Mouse (Mus musculus): ENCODE results near the gene Pam. TPM values are rescaled to one million over a fixed set of nuclear protein-coding genes. Genes with fewer than 3 reads are reported as not detected.

Pam gene
- total and polyA plus RNA-seq, 3 experiments: not detected

DNA sequence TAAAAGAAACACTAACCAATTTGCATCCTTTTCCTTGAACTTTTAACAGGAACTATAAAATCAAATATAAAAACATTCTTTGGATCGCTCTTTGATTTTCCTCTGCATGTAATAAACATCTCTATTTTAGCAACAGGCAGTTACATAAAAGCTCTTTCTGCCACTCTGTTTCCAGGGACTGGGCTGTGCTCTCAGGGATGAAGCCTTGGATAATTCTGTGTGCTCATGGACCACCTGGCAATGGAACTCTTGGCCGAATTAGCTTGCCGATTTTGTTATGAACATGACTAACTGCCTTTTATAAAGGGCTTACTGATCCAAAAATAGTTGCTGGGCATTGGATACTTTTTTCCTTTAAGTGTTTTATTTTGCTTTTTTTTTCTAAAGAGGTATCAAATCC is 134.8 kb downstream of the Pam start:
- no peak for DNase-seq (ENCODE audit: low read depth, low spot score)
- H3K27me3 ChIP-seq (ENCODE audit: control insufficient read depth in 1 of 2, insufficient read depth in 2 of 2, low read length in 2 of 2): no peaks in the 10 kb centered on the region
- H3K9me3 ChIP-seq (replicated peaks; ENCODE audit: insufficient read depth, low read length): no peaks in the 10 kb centered on the region
- H3K79me2 ChIP-seq (ENCODE audit: control insufficient read depth, insufficient read depth, low read length, poor library complexity): no peaks in the 10 kb centered on the region
- H3K27ac ChIP-seq (ENCODE audit: control insufficient read depth, low read depth, low read length): no peak overlapping the region
- no peak overlapping the region for H3K9ac ChIP-seq (ENCODE audit: control insufficient read depth, low read depth, low read length, poor library complexity, severe bottlenecking)
- no peaks in the 10 kb centered on the region for H3K4me1 ChIP-seq (ENCODE audit: control insufficient read depth in 1 of 2, insufficient read depth in 2 of 2, low read length in 2 of 2)
- H3K36me3 ChIP-seq (ENCODE audit: control insufficient read depth in 1 of 2, insufficient read depth in 2 of 2, low read length in 2 of 2): no peaks in the 10 kb centered on the region
- no peak overlapping the region for H3K4me3 ChIP-seq (ENCODE audit: control insufficient read depth in 1 of 2, insufficient read depth in 1 of 2, low read depth in 2 of 2, low read length in 2 of 2)
- TF ChIP-seq TCF12 (IDR thresholded peaks at IDR 0.05; ENCODE audit: low read depth, low read length) (no peak), POLR2A (IDR thresholded peaks at IDR 0.05; ENCODE audit: control insufficient read depth in 1 of 2, insufficient read depth in 1 of 2, low read depth in 1 of 2, low read length in 2 of 2, poor library complexity in 1 of 2) (no peak), MXI1 (IDR thresholded peaks at IDR 0.05; ENCODE audit: low read depth, low read length) (no peak), UBTF (IDR thresholded peaks at IDR 0.05; ENCODE audit: borderline replicate concordance, insufficient read depth, low read depth, low read length) (no peak), POLR2AphosphoS2 (IDR thresholded peaks at IDR 0.05; ENCODE audit: low read length) (no peak), NRF1 (IDR thresholded peaks at IDR 0.05; ENCODE audit: insufficient read depth, low read depth, low read length, poor library complexity, severe bottlenecking) (no peak), BHLHE40 (IDR thresholded peaks at IDR 0.05; ENCODE audit: borderline replicate concordance, low read depth, low read length) (no peak), EP300 (IDR thresholded peaks at IDR 0.05; ENCODE audit: low read depth in 1 of 2, low read length in 2 of 2) (no peak), ZKSCAN1 (IDR thresholded peaks at IDR 0.05; ENCODE audit: low read depth, low read length) (no peak), CTCF (IDR thresholded peaks at IDR 0.05 in 2 of 3, conservative IDR thresholded peaks at IDR 0.05 in 1 of 3; ENCODE audit: control insufficient read depth in 1 of 3, insufficient read depth in 1 of 3, low read depth in 2 of 3, low read length in 3 of 3, poor library complexity in 1 of 3, severe bottlenecking in 1 of 3) (no peak), SIN3A (IDR thresholded peaks at IDR 0.05; ENCODE audit: low read length) (no peak), MYC (IDR thresholded peaks at IDR 0.05; ENCODE audit: low read depth, low read length) (no peak), KAT2A (conservative IDR thresholded peaks at IDR 0.05; ENCODE audit: low read depth, low read length) (no peak), SMC3 (IDR thresholded peaks at IDR 0.05; ENCODE audit: low read depth, low read length) (no peak), MAFK (IDR thresholded peaks at IDR 0.05; ENCODE audit: borderline replicate concordance, low read depth, low read length) (no peak)

DNA sequence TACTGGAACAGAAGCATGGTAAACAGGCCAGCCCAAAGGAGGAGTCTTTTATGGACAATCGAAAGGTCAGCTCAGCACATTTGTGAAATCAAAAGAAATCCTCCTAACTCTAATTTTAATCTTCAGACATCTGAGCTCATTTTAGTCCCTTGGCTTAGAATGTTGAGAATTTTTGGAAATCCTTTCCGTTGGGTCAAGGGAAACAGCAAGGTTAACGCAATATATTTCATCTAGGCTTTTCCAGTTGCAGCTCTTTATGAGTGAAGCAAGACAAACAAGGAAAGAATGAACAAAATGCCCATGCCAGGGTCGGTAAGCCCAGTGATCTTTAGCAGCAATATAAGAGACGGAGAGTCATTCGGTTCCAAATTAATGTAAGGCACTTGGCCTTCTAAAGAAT is 135.3 kb downstream of the Pam start:
- no peaks in the 10 kb centered on the region for H3K27me3 ChIP-seq (ENCODE audit: control insufficient read depth in 1 of 2, insufficient read depth in 2 of 2, low read length in 2 of 2)
- no peak for DNase-seq (ENCODE audit: low read depth, low spot score)
- no peaks in the 10 kb centered on the region for H3K4me1 ChIP-seq (ENCODE audit: control insufficient read depth in 1 of 2, insufficient read depth in 2 of 2, low read length in 2 of 2)
- no peaks in the 10 kb centered on the region for H3K79me2 ChIP-seq (ENCODE audit: control insufficient read depth, insufficient read depth, low read length, poor library complexity)
- H3K27ac ChIP-seq (ENCODE audit: control insufficient read depth, low read depth, low read length): no peak overlapping the region
- H3K4me3 ChIP-seq (ENCODE audit: control insufficient read depth in 1 of 2, insufficient read depth in 1 of 2, low read depth in 2 of 2, low read length in 2 of 2): no peak overlapping the region
- no peaks in the 10 kb centered on the region for H3K9me3 ChIP-seq (replicated peaks; ENCODE audit: insufficient read depth, low read length)
- H3K36me3 ChIP-seq (ENCODE audit: control insufficient read depth in 1 of 2, insufficient read depth in 2 of 2, low read length in 2 of 2): no peaks in the 10 kb centered on the region
- H3K9ac ChIP-seq (ENCODE audit: control insufficient read depth, low read depth, low read length, poor library complexity, severe bottlenecking): no peak overlapping the region
- TF ChIP-seq MAZ (IDR thresholded peaks at IDR 0.05; ENCODE audit: low read depth, low read length) (no peak), ZNF384 (IDR thresholded peaks at IDR 0.05; ENCODE audit: low read depth, low read length) (no peak), JUND (IDR thresholded peaks at IDR 0.05; ENCODE audit: low read depth, low read length) (no peak), NRF1 (IDR thresholded peaks at IDR 0.05; ENCODE audit: insufficient read depth, low read depth, low read length, poor library complexity, severe bottlenecking) (no peak), EP300 (IDR thresholded peaks at IDR 0.05; ENCODE audit: low read depth in 1 of 2, low read length in 2 of 2) (no peak), MAFK (IDR thresholded peaks at IDR 0.05; ENCODE audit: borderline replicate concordance, low read depth, low read length) (no peak), POLR2A (IDR thresholded peaks at IDR 0.05; ENCODE audit: control insufficient read depth in 1 of 2, insufficient read depth in 1 of 2, low read depth in 1 of 2, low read length in 2 of 2, poor library complexity in 1 of 2) (no peak)
